7 mouse cellular contexts compared by ENCODE assay signal in genomic region chr3:9520728-9521054, GRCm38 (mm10).
DNase-seq lines count a peak whose midpoint lies in the region; ATAC-seq and TF ChIP-seq lines count a peak whose summit lies in the region.

No protein-coding gene starts in this region.

- H3K9me3 ChIP-seq in lung, postnatal 0 days (ENCODE audit: low read length) = no peaks in the 10 kb centered on the region
- H3K9me3 ChIP-seq in forebrain, embryonic 11.5 days (ENCODE audit: control insufficient read depth, low read length) = no peaks in the 10 kb centered on the region
- no peaks in the 10 kb centered on the region for H3K9me3 ChIP-seq in intestine, postnatal 0 days (ENCODE audit: control insufficient read depth)
- no peaks in the 10 kb centered on the region for H3K9me3 ChIP-seq in stomach, embryonic 14.5 days (ENCODE audit: control insufficient read depth, low read depth, low read length)

- no peak for TF ChIP-seq POLR2A in lung, adult 2 months (IDR thresholded peaks at IDR 0.05; ENCODE audit: borderline replicate concordance, extremely low read depth, low read depth, low read length)

- H3K36me3 ChIP-seq in lung, postnatal 0 days (ENCODE audit: insufficient read depth, low read length) = no peaks in the 10 kb centered on the region
- no peaks in the 10 kb centered on the region for H3K36me3 ChIP-seq in forebrain, embryonic 11.5 days (ENCODE audit: control insufficient read depth, insufficient read depth, low read length)
- no peaks in the 10 kb centered on the region for H3K36me3 ChIP-seq in intestine, postnatal 0 days (ENCODE audit: control insufficient read depth, insufficient read depth)
- no peaks in the 10 kb centered on the region for H3K36me3 ChIP-seq in stomach, embryonic 14.5 days (ENCODE audit: control insufficient read depth, insufficient read depth, low read length)

- peak; percentile 91 for TF ChIP-seq EP300 in lung, postnatal 0 days (IDR thresholded peaks at IDR 0.05)

- no peaks in the 10 kb centered on the region for H3K27me3 ChIP-seq in lung, postnatal 0 days (replicated peaks; ENCODE audit: insufficient read depth, low read length)
- H3K27me3 ChIP-seq in forebrain, embryonic 11.5 days (ENCODE audit: control insufficient read depth, insufficient read depth, low read length) = peaks cover 29% of the 10 kb centered on the region
- no peaks in the 10 kb centered on the region for H3K27me3 ChIP-seq in intestine, postnatal 0 days (replicated peaks; ENCODE audit: control insufficient read depth, insufficient read depth, low read length)
- no peaks in the 10 kb centered on the region for H3K27me3 ChIP-seq in stomach, embryonic 14.5 days (ENCODE audit: control insufficient read depth, insufficient read depth, low read length)

- 19% methylated on average over 7 of the region's 7 CpGs for WGBS in lung, postnatal 0 days
- WGBS in lung, adult 2 months = 13% methylated on average over 7 of the region's 7 CpGs
- 39% methylated on average over 7 of the region's 7 CpGs for WGBS in forebrain, embryonic 11.5 days
- WGBS in intestine, postnatal 0 days = 31% methylated on average over 7 of the region's 7 CpGs
- 32% methylated on average over 7 of the region's 7 CpGs for WGBS in stomach, embryonic 14.5 days

- DNase-seq in lung, postnatal 0 days (ENCODE audit: low spot score) = no peak
- DNase-seq in lung, adult 2 months = no peak
- no peak for DNase-seq in forebrain, embryonic 11.5 days (ENCODE audit: low spot score)
- DNase-seq in thymus, postnatal 14 days = no peak
- no peak for DNase-seq in right cerebral cortex, postnatal 25 days

- peak overlapping the region; percentile 14; the same call in 1 of the 2 replicates for H3K4me2 ChIP-seq in lung, postnatal 0 days (replicated peaks; ENCODE audit: low read depth, low read length)
- H3K4me2 ChIP-seq in forebrain, embryonic 11.5 days (ENCODE audit: low read depth, low read length, severe bottlenecking) = no peak overlapping the region
- H3K4me2 ChIP-seq in intestine, postnatal 0 days (replicated peaks; ENCODE audit: low read depth) = 0 out of 2 replicates have a peak overlapping the region, but pooled peaks have one; percentile 44
- H3K4me2 ChIP-seq in stomach, embryonic 14.5 days (replicated peaks; ENCODE audit: low read depth, low read length) = peak overlapping the region; percentile 27

- H3K9ac ChIP-seq in lung, postnatal 0 days (replicated peaks; ENCODE audit: low read depth) = no peak overlapping the region
- H3K9ac ChIP-seq in forebrain, embryonic 11.5 days (ENCODE audit: low read length) = no peak overlapping the region
- H3K9ac ChIP-seq in intestine, postnatal 0 days (ENCODE audit: low read depth, low read length) = no peak overlapping the region
- no peak overlapping the region for H3K9ac ChIP-seq in stomach, embryonic 14.5 days (replicated peaks; ENCODE audit: low read depth, low read length)

- H3K4me3 ChIP-seq in lung, postnatal 0 days (ENCODE audit: low read depth, low read length) = no peak overlapping the region
- H3K4me3 ChIP-seq in lung, adult 2 months (replicated peaks; ENCODE audit: extremely low read depth, low read depth, low read length) = no peak overlapping the region
- H3K4me3 ChIP-seq in forebrain, embryonic 11.5 days (ENCODE audit: low read depth, low read length) = no peak overlapping the region
- no peak overlapping the region for H3K4me3 ChIP-seq in intestine, postnatal 0 days (ENCODE audit: low read depth, low read length)
- no peak overlapping the region for H3K4me3 ChIP-seq in stomach, embryonic 14.5 days (ENCODE audit: low read depth, low read length)

- no peak for ATAC-seq in lung, postnatal 0 days
- ATAC-seq in forebrain, embryonic 11.5 days (replicated peaks; ENCODE audit: low FRiP score) = no peak
- no peak for ATAC-seq in intestine, postnatal 0 days
- no peak for ATAC-seq in stomach, embryonic 14.5 days (ENCODE audit: insufficient number of reproducible peaks, insufficient read depth, low FRiP score, low read depth)

- H3K4me1 ChIP-seq in lung, postnatal 0 days (ENCODE audit: insufficient read depth, low read depth, low read length) = peaks cover 17% of the 10 kb centered on the region; the same call in 1 of the 2 replicates
- H3K4me1 ChIP-seq in lung, adult 2 months (ENCODE audit: control insufficient read depth, insufficient read depth, low read length) = peaks cover 24% of the 10 kb centered on the region
- H3K4me1 ChIP-seq in forebrain, embryonic 11.5 days (replicated peaks; ENCODE audit: control insufficient read depth, insufficient read depth, low read length) = peaks cover 11% of the 10 kb centered on the region
- peaks cover 11% of the 10 kb centered on the region; the same call in 1 of the 2 replicates for H3K4me1 ChIP-seq in intestine, postnatal 0 days (replicated peaks; ENCODE audit: control insufficient read depth, insufficient read depth, low read length)
- H3K4me1 ChIP-seq in stomach, embryonic 14.5 days (ENCODE audit: control insufficient read depth, insufficient read depth, low read length) = peaks cover 34% of the 10 kb centered on the region

- H3K27ac ChIP-seq in lung, postnatal 0 days (ENCODE audit: low read length) = 0 out of 2 replicates have a peak overlapping the region, but pooled peaks have one; percentile 14
- H3K27ac ChIP-seq in forebrain, embryonic 11.5 days (ENCODE audit: low read depth, low read length) = 0 out of 2 replicates have a peak overlapping the region, but pooled peaks have one; percentile 37
- no peak overlapping the region for H3K27ac ChIP-seq in intestine, postnatal 0 days (ENCODE audit: low read depth, low read length)
- H3K27ac ChIP-seq in stomach, embryonic 14.5 days (ENCODE audit: low read length) = peak overlapping the region; percentile 84

- TF ChIP-seq CTCF in lung, postnatal 0 days (IDR thresholded peaks at IDR 0.05) = no peak
- no peak for TF ChIP-seq CTCF in lung, adult 2 months (IDR thresholded peaks at IDR 0.05; ENCODE audit: insufficient read depth, low read length)
- no peak for TF ChIP-seq CTCF in intestine, postnatal 0 days (IDR thresholded peaks at IDR 0.05; ENCODE audit: low read depth)
